Mouse (Mus musculus): ENCODE data around the gene Gfra1. TPM values are rescaled to one million over a fixed set of nuclear protein-coding genes. Genes with fewer than 3 reads are reported as not detected.

The Gfra1 gene
- polyA plus RNA-seq, 1 experiment from 2014 or later, result 56.4 TPM

GRCm38 (mm10) chr19:58296842-58297190 is 158.9 kb downstream of the Gfra1 start:
- DNase-seq (ENCODE audit: low spot score), result no peak

GRCm38 (mm10) chr19:58295986-58296841 is 159.5 kb downstream of the Gfra1 start:
- WGBS, result 81% methylated on average over 14 of the region's 14 CpGs
- H3K27me3 ChIP-seq (ENCODE audit: insufficient read depth, low read length), result no peaks in the 10 kb centered on the region
- ATAC-seq (replicated peaks; ENCODE audit: low FRiP score, low read depth), result no peak

More at GRCm38 (mm10) chr19:58296842-58297190, 158.9 kb downstream of the Gfra1 start:
- Histone ChIP-seq H3K4me2 (ENCODE audit: low read length) (no peak overlapping the region), H3K4me3 (replicated peaks; ENCODE audit: low read depth, low read length) (no peak overlapping the region), H3K4me1 (replicated peaks; ENCODE audit: insufficient read depth, low read length) (no peaks in the 10 kb centered on the region), H3K27ac (no peak overlapping the region), H3K27me3 (ENCODE audit: insufficient read depth, low read length) (no peaks in the 10 kb centered on the region), H3K9me3 (replicated peaks; ENCODE audit: low read length) (no peaks in the 10 kb centered on the region), H3K36me3 (ENCODE audit: insufficient read depth, low read length) (no peaks in the 10 kb centered on the region), H3K9ac (ENCODE audit: low read depth, low read length) (no peak overlapping the region)
- WGBS, result 54% methylated on average over 7 of the region's 7 CpGs
- ATAC-seq (replicated peaks; ENCODE audit: low FRiP score, low read depth), result no peak
- no peak for TF ChIP-seq CTCF (IDR thresholded peaks at IDR 0.05; ENCODE audit: low read depth)

GRCm38 (mm10) chr19:58288145-58288544 is 167.6 kb downstream of the Gfra1 start:
- Histone ChIP-seq H3K4me1 (replicated peaks; ENCODE audit: insufficient read depth, low read length) (no peaks in the 10 kb centered on the region), H3K27me3 (ENCODE audit: insufficient read depth, low read length) (no peaks in the 10 kb centered on the region), H3K36me3 (ENCODE audit: insufficient read depth, low read length) (no peaks in the 10 kb centered on the region), H3K4me2 (ENCODE audit: low read length) (no peak overlapping the region), H3K4me3 (replicated peaks; ENCODE audit: low read depth, low read length) (no peak overlapping the region), H3K27ac (no peak overlapping the region), H3K9ac (ENCODE audit: low read depth, low read length) (no peak overlapping the region), H3K9me3 (replicated peaks; ENCODE audit: low read length) (no peaks in the 10 kb centered on the region)
- TF ChIP-seq CTCF (IDR thresholded peaks at IDR 0.05; ENCODE audit: low read depth), result no peak
- DNase-seq (ENCODE audit: low spot score) (peak; percentile 8), ATAC-seq (replicated peaks; ENCODE audit: low FRiP score, low read depth) (no peak)
- WGBS, result 56% methylated on average over 6 of the region's 6 CpGs

More at GRCm38 (mm10) chr19:58295986-58296841, 159.5 kb downstream of the Gfra1 start:
- Histone ChIP-seq H3K4me1 (replicated peaks; ENCODE audit: insufficient read depth, low read length) (no peaks in the 10 kb centered on the region), H3K9me3 (replicated peaks; ENCODE audit: low read length) (no peaks in the 10 kb centered on the region), H3K27ac (no peak overlapping the region), H3K4me3 (replicated peaks; ENCODE audit: low read depth, low read length) (no peak overlapping the region), H3K4me2 (ENCODE audit: low read length) (no peak overlapping the region), H3K36me3 (ENCODE audit: insufficient read depth, low read length) (no peaks in the 10 kb centered on the region), H3K9ac (ENCODE audit: low read depth, low read length) (no peak overlapping the region)
- TF ChIP-seq CTCF (IDR thresholded peaks at IDR 0.05; ENCODE audit: low read depth), result no peak
- no peak for DNase-seq (ENCODE audit: low spot score)

GRCm38 (mm10) chr19:58275281-58275680 is 180.4 kb downstream of the Gfra1 start:
- Histone ChIP-seq H3K4me1 (replicated peaks; ENCODE audit: insufficient read depth, low read length) (no peaks in the 10 kb centered on the region), H3K9ac (ENCODE audit: low read depth, low read length) (no peak overlapping the region), H3K36me3 (ENCODE audit: insufficient read depth, low read length) (no peaks in the 10 kb centered on the region), H3K9me3 (replicated peaks; ENCODE audit: low read length) (no peaks in the 10 kb centered on the region), H3K4me3 (replicated peaks; ENCODE audit: low read depth, low read length) (no peak overlapping the region), H3K27ac (no peak overlapping the region), H3K27me3 (ENCODE audit: insufficient read depth, low read length) (no peaks in the 10 kb centered on the region), H3K4me2 (ENCODE audit: low read length) (no peak overlapping the region)
- WGBS, result 76% methylated on average over 9 of the region's 9 CpGs
- no peak for DNase-seq (ENCODE audit: low spot score)
- no peak for TF ChIP-seq CTCF (IDR thresholded peaks at IDR 0.05; ENCODE audit: low read depth)
- no peak for ATAC-seq (replicated peaks; ENCODE audit: low FRiP score, low read depth)

GRCm38 (mm10) chr19:58271815-58272214 is 183.9 kb downstream of the Gfra1 start:
- H3K9ac ChIP-seq (ENCODE audit: low read depth, low read length), result no peak overlapping the region
- no peaks in the 10 kb centered on the region for H3K36me3 ChIP-seq (ENCODE audit: insufficient read depth, low read length)
- no peak for ATAC-seq (replicated peaks; ENCODE audit: low FRiP score, low read depth)
- DNase-seq (ENCODE audit: low spot score), result no peak
- H3K4me1 ChIP-seq (replicated peaks; ENCODE audit: insufficient read depth, low read length), result no peaks in the 10 kb centered on the region
- no peak overlapping the region for H3K4me2 ChIP-seq (ENCODE audit: low read length)
- no peak overlapping the region for H3K4me3 ChIP-seq (replicated peaks; ENCODE audit: low read depth, low read length)
- TF ChIP-seq CTCF (IDR thresholded peaks at IDR 0.05; ENCODE audit: low read depth), result no peak
- no peak overlapping the region for H3K27ac ChIP-seq
- H3K9me3 ChIP-seq (replicated peaks; ENCODE audit: low read length), result no peaks in the 10 kb centered on the region
- WGBS, result 93% methylated on average over 8 of the region's 8 CpGs
- H3K27me3 ChIP-seq (ENCODE audit: insufficient read depth, low read length), result no peaks in the 10 kb centered on the region

GRCm38 (mm10) chr19:58270778-58271177 is 184.9 kb downstream of the Gfra1 start:
- H3K4me2 ChIP-seq (ENCODE audit: low read length), result no peak overlapping the region
- no peaks in the 10 kb centered on the region for H3K36me3 ChIP-seq (ENCODE audit: insufficient read depth, low read length)
- no peaks in the 10 kb centered on the region for H3K4me1 ChIP-seq (replicated peaks; ENCODE audit: insufficient read depth, low read length)
- no peak for ATAC-seq (replicated peaks; ENCODE audit: low FRiP score, low read depth)
- H3K9me3 ChIP-seq (replicated peaks; ENCODE audit: low read length), result no peaks in the 10 kb centered on the region
- H3K27me3 ChIP-seq (ENCODE audit: insufficient read depth, low read length), result no peaks in the 10 kb centered on the region
- no peak for DNase-seq (ENCODE audit: low spot score)
- 85% methylated on average over 5 of the region's 5 CpGs for WGBS
- H3K9ac ChIP-seq (ENCODE audit: low read depth, low read length), result no peak overlapping the region
- no peak overlapping the region for H3K27ac ChIP-seq
- TF ChIP-seq CTCF (IDR thresholded peaks at IDR 0.05; ENCODE audit: low read depth), result no peak
- H3K4me3 ChIP-seq (replicated peaks; ENCODE audit: low read depth, low read length), result no peak overlapping the region
